Mouse (Mus musculus): ENCODE data around the gene Yju2. TPM values are rescaled to one million over a fixed set of nuclear protein-coding genes. Genes with fewer than 3 reads are reported as not detected.

Gene Yju2
- total RNA-seq, 1 experiment = 14.0 TPM

- Histone ChIP-seq H3K4me1 (ENCODE audit: control insufficient read depth in 2 of 2, insufficient read depth in 2 of 2, low read length in 2 of 2, poor library complexity in 1 of 2) (no peaks in the 10 kb centered on the region; a peak in 1 of 4 replicates), H3K36me3 (ENCODE audit: control insufficient read depth, insufficient read depth, low read length, poor library complexity, severe bottlenecking) (peaks cover 2% of the 10 kb centered on the region; the same call in 1 of the 2 replicates), H3K27ac (ENCODE audit: insufficient read depth, low read depth, low read length, poor library complexity, severe bottlenecking) (no peak overlapping the region), H3K4me3 (ENCODE audit: insufficient read depth in 1 of 2, low read depth in 1 of 2, low read length in 2 of 2, poor library complexity in 1 of 2, severe bottlenecking in 1 of 2) (no peak overlapping the region), H3K9ac (ENCODE audit: insufficient read depth, low read depth, low read length, poor library complexity, severe bottlenecking) (no peak overlapping the region), H3K9me3 (ENCODE audit: control insufficient read depth, insufficient read depth, low read depth, low read length) (no peaks in the 10 kb centered on the region)
- TF ChIP-seq ZNF384 (IDR thresholded peaks at IDR 0.05; ENCODE audit: low read depth, low read length) (no peak), ZC3H11A (IDR thresholded peaks at IDR 0.05; ENCODE audit: borderline replicate concordance, low read depth, low read length) (no peak), HCFC1 (IDR thresholded peaks at IDR 0.05; ENCODE audit: borderline replicate concordance, insufficient read depth, low read length) (no peak), CHD2 (IDR thresholded peaks at IDR 0.05; ENCODE audit: low read depth, low read length) (no peak), MAFK (IDR thresholded peaks at IDR 0.05; ENCODE audit: insufficient read depth, low read depth, low read length) (no peak)
- DNase-seq (ENCODE audit: low read depth, low spot score) = no peak
- in situ Hi-C loops (cut with MboI; ENCODE audit: low sequenced_read_pairs in 2 of 2, unreplicated experiment in 2 of 2) = no loop called here
Measured at GRCm38 (mm10) chr17:55990278-55990898, 31.5 kb downstream of the Yju2 start.

GRCm38 (mm10) chr17:55996007-55996406 is 37.1 kb downstream of the Yju2 start:
- H3K36me3 ChIP-seq (ENCODE audit: control insufficient read depth, insufficient read depth, low read length, poor library complexity, severe bottlenecking) = peaks cover 3% of the 10 kb centered on the region; the same call in 1 of the 2 replicates
- TF ChIP-seq CHD2 (IDR thresholded peaks at IDR 0.05; ENCODE audit: low read depth, low read length) (no peak), MAFK (IDR thresholded peaks at IDR 0.05; ENCODE audit: insufficient read depth, low read depth, low read length) (no peak), ZNF384 (IDR thresholded peaks at IDR 0.05; ENCODE audit: low read depth, low read length) (no peak), ZC3H11A (IDR thresholded peaks at IDR 0.05; ENCODE audit: borderline replicate concordance, low read depth, low read length) (no peak), HCFC1 (IDR thresholded peaks at IDR 0.05; ENCODE audit: borderline replicate concordance, insufficient read depth, low read length) (no peak)
- H3K4me3 ChIP-seq (ENCODE audit: insufficient read depth in 1 of 2, low read depth in 1 of 2, low read length in 2 of 2, poor library complexity in 1 of 2, severe bottlenecking in 1 of 2) = peak overlapping the region in 1 of 2 experiments; percentile 14; a peak in 1 of 4 replicates
- 0 out of 2 replicates have a peak overlapping the region, but pooled peaks have one; percentile 3 for H3K9ac ChIP-seq (ENCODE audit: insufficient read depth, low read depth, low read length, poor library complexity, severe bottlenecking)
- no peak overlapping the region for H3K27ac ChIP-seq (ENCODE audit: insufficient read depth, low read depth, low read length, poor library complexity, severe bottlenecking)
- DNase-seq (ENCODE audit: low read depth, low spot score) = no peak
- in situ Hi-C loops (cut with MboI; ENCODE audit: low sequenced_read_pairs in 2 of 2, unreplicated experiment in 2 of 2) = no loop called here
- no peaks in the 10 kb centered on the region for H3K9me3 ChIP-seq (ENCODE audit: control insufficient read depth, insufficient read depth, low read depth, low read length)
- H3K4me1 ChIP-seq (ENCODE audit: control insufficient read depth in 2 of 2, insufficient read depth in 2 of 2, low read length in 2 of 2, poor library complexity in 1 of 2) = peaks cover 0 to 5% of the 10 kb centered on the region in 2 experiments; a peak in 1 of 4 replicates

- in situ Hi-C loops (cut with MboI; ENCODE audit: low sequenced_read_pairs in 2 of 2, unreplicated experiment in 2 of 2) = no loop called here
- peaks cover 0 to 5% of the 10 kb centered on the region in 2 experiments; a peak in 1 of 4 replicates for H3K4me1 ChIP-seq (ENCODE audit: control insufficient read depth in 2 of 2, insufficient read depth in 2 of 2, low read length in 2 of 2, poor library complexity in 1 of 2)
- TF ChIP-seq HCFC1 (IDR thresholded peaks at IDR 0.05; ENCODE audit: borderline replicate concordance, insufficient read depth, low read length) (no peak), ZC3H11A (IDR thresholded peaks at IDR 0.05; ENCODE audit: borderline replicate concordance, low read depth, low read length) (no peak), CHD2 (IDR thresholded peaks at IDR 0.05; ENCODE audit: low read depth, low read length) (no peak), MAFK (IDR thresholded peaks at IDR 0.05; ENCODE audit: insufficient read depth, low read depth, low read length) (no peak), ZNF384 (IDR thresholded peaks at IDR 0.05; ENCODE audit: low read depth, low read length) (no peak)
- H3K36me3 ChIP-seq (ENCODE audit: control insufficient read depth, insufficient read depth, low read length, poor library complexity, severe bottlenecking) = peaks cover 3% of the 10 kb centered on the region; the same call in 1 of the 2 replicates
- no peak overlapping the region for H3K27ac ChIP-seq (ENCODE audit: insufficient read depth, low read depth, low read length, poor library complexity, severe bottlenecking)
- H3K9ac ChIP-seq (ENCODE audit: insufficient read depth, low read depth, low read length, poor library complexity, severe bottlenecking) = peak overlapping the region; percentile 67
- no peak for DNase-seq (ENCODE audit: low read depth, low spot score)
- no peaks in the 10 kb centered on the region for H3K9me3 ChIP-seq (ENCODE audit: control insufficient read depth, insufficient read depth, low read depth, low read length)
- H3K4me3 ChIP-seq (ENCODE audit: insufficient read depth in 1 of 2, low read depth in 1 of 2, low read length in 2 of 2, poor library complexity in 1 of 2, severe bottlenecking in 1 of 2) = peak overlapping the region; percentile 46 to 87
Measured at GRCm38 (mm10) chr17:55999794-56000499, 41.0 kb downstream of the Yju2 start.

DNA sequence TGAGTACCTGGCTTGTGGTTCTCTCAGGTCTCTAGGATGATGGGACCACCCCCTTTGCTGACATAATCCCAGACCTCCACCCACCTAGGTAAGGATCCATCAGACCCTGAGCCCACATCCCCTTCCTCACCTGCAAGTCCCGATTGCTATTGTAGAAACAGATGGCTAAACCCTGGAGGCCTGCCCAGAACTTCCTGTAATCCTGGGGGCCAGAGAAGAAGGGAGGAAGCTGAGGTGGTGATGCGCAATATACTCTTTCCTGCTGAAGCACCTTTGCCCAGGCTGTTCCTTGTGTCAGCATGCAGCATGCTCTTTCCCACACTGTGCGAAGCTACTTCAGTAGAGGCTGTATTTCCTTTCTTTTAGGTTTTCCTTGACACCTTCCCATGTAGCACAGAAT is 44.1 kb downstream of the Yju2 start:
- in situ Hi-C loops (cut with MboI; ENCODE audit: low sequenced_read_pairs in 2 of 2, unreplicated experiment in 2 of 2) = no loop called here
- H3K4me3 ChIP-seq (ENCODE audit: insufficient read depth in 1 of 2, low read depth in 1 of 2, low read length in 2 of 2, poor library complexity in 1 of 2, severe bottlenecking in 1 of 2) = no peak overlapping the region
- no peak overlapping the region for H3K9ac ChIP-seq (ENCODE audit: insufficient read depth, low read depth, low read length, poor library complexity, severe bottlenecking)
- no peak overlapping the region for H3K27ac ChIP-seq (ENCODE audit: insufficient read depth, low read depth, low read length, poor library complexity, severe bottlenecking)
- no peaks in the 10 kb centered on the region for H3K36me3 ChIP-seq (ENCODE audit: control insufficient read depth, insufficient read depth, low read length, poor library complexity, severe bottlenecking)
- TF ChIP-seq HCFC1 (IDR thresholded peaks at IDR 0.05; ENCODE audit: borderline replicate concordance, insufficient read depth, low read length) (no peak), ZC3H11A (IDR thresholded peaks at IDR 0.05; ENCODE audit: borderline replicate concordance, low read depth, low read length) (no peak), CHD2 (IDR thresholded peaks at IDR 0.05; ENCODE audit: low read depth, low read length) (no peak), ZNF384 (IDR thresholded peaks at IDR 0.05; ENCODE audit: low read depth, low read length) (no peak), MAFK (IDR thresholded peaks at IDR 0.05; ENCODE audit: insufficient read depth, low read depth, low read length) (no peak)
- DNase-seq (ENCODE audit: low read depth, low spot score) = no peak
- H3K9me3 ChIP-seq (ENCODE audit: control insufficient read depth, insufficient read depth, low read depth, low read length) = no peaks in the 10 kb centered on the region
- peaks cover 0 to 6% of the 10 kb centered on the region in 2 experiments; a peak in 2 of 4 replicates for H3K4me1 ChIP-seq (ENCODE audit: control insufficient read depth in 2 of 2, insufficient read depth in 2 of 2, low read length in 2 of 2, poor library complexity in 1 of 2)

Measured in ES-E14 (cell line).